Mouse (Mus musculus) heart, embryonic 16.5 days (tissue): Measurements from ENCODE around the gene Meltf. TPM values are rescaled to one million over a fixed set of nuclear protein-coding genes. Genes with fewer than 3 reads are reported as not detected.

Experiments
- ATAC-seq: fragments of 200-750 bp; cut with Nextera tagmentation; replicated peaks from 2 replicates; pipeline ENCODE4 v1.8.0; 2017; ENCODE audit warnings: moderate number of reproducible peaks; ENCODE audit not compliant: insufficient read depth, low FRiP score; ENCODE audit errors: extremely low read depth
- H3K27ac ChIP-seq: fragments of 300-500 bp; sonication (generic); 2 replicates; pipeline ENCODE4 v1.5.1; 2014; ENCODE audit warnings: mild to moderate bottlenecking, low read length, control low read depth, moderate library complexity
- H3K27me3 ChIP-seq: fragments of 300-500 bp; sonication (generic); 2 replicates; pipeline ENCODE4 v1.6.1; 2014; ENCODE audit warnings: low read length, mixed read lengths; ENCODE audit not compliant: control insufficient read depth, insufficient read depth
- H3K36me3 ChIP-seq: fragments of 300-500 bp; sonication (generic); 2 replicates; pipeline ENCODE4 v1.6.1; 2014; ENCODE audit not compliant: control insufficient read depth, insufficient read depth
- H3K4me1 ChIP-seq: fragments of 300-500 bp; sonication (generic); 2 replicates; pipeline ENCODE4 v1.6.1; 2014; ENCODE audit warnings: low read length, mixed read lengths; ENCODE audit not compliant: control insufficient read depth, insufficient read depth
- H3K4me2 ChIP-seq: fragments of 300-500 bp; sonication (generic); 2 replicates; pipeline ENCODE4 v1.6.1; 2014; ENCODE audit warnings: low read depth, mild to moderate bottlenecking, control low read depth, low read length
- H3K4me3 ChIP-seq: fragments of 300-500 bp; sonication (generic); 2 replicates; pipeline ENCODE4 v1.5.1; 2014; ENCODE audit warnings: mild to moderate bottlenecking, control low read depth, low read length
- H3K9ac ChIP-seq: fragments of 300-500 bp; sonication (generic); 2 replicates; pipeline ENCODE4 v1.6.1; 2014; ENCODE audit warnings: low read length, control low read depth
- H3K9me3 ChIP-seq: fragments of 300-500 bp; sonication (generic); replicated peaks from 2 replicates; pipeline ENCODE4 v1.6.1; 2016; ENCODE audit warnings: low read length; ENCODE audit not compliant: control insufficient read depth
- WGBS: fragments of 180-500 bp; shearing (Covaris S2); extraction: QIAGEN DNeasy Blood & Tissue Kit; methylation state at CpG from one replicate; pipeline ENCODE4 v1.1.7; 2014; 5-methylcytosine and 5-hydroxymethylcytosine counted together
- polyA plus RNA-seq: library from polyadenylated mRNA; unstranded; fragments of >200 nt; fragmentation: Nextera tagmentation; extraction: Ambion mirVana; gene quantifications from 2 replicates; pipeline ENCODE4 v1.2.1, GENCODE M21; 2015

Gene Meltf
- polyA plus RNA-seq, 1 experiment from 2014 or later = 0.16 TPM

DNA sequence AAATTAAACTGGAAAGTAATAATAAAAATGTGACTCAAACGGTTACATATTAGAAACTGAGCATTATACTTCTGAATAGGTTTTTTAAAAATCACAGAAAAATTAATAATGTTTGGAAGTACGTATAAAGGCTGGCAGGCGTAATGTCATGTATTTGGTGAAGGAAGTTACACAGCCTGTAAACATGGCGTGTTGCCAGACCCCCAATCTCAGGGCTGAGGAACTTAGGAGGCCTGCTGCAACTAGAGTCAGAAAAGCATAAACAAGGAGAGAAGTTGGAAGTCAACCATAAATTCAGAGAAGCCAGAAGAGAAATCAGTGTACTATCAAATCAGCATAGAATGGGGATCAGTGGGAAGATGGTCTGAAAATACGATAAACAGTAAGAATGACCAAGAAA, 14.7 kb upstream of the Meltf start:
- Histone ChIP-seq H3K9me3 (peaks cover 6% of the 10 kb centered on the region; the same call in 1 of the 2 replicates), H3K9ac (no peak overlapping the region), H3K36me3 (peaks cover 33% of the 10 kb centered on the region), H3K27me3 (no peaks in the 10 kb centered on the region), H3K4me1 (0 out of 2 replicates have a peak, but pooled peaks cover 2% of the 10 kb centered on the region), H3K27ac (no peak overlapping the region), H3K4me3 (no peak overlapping the region), H3K4me2 (no peak overlapping the region)
- no peak for ATAC-seq
- WGBS = 84% methylated on average over 5 of the region's 5 CpGs

DNA sequence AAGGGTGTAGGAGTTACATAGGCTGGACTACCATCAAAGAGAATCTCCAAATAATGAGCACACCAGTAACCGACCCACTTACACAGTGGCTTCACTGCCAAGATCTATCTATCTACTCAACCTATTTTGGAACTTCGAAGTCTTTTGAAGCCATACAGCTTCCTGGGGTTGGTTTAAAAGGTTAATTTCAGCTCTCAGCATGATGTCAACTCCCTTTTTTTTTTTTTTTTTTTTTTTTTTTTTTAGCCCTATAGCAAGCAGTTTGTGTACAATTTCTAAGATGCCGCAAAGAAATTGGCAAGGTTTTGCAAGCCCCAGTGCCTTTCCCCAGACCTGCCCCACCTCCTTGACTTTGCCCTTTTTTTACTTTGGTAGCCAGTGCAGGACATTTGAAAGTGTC, 13.4 kb upstream of the Meltf start:
- ATAC-seq = no peak
- H3K4me1 ChIP-seq = 0 out of 2 replicates have a peak, but pooled peaks cover 2% of the 10 kb centered on the region
- WGBS = 85% methylated on average over 3 of the region's 3 CpGs
- no peak overlapping the region for H3K27ac ChIP-seq
- H3K36me3 ChIP-seq = peaks cover 30% of the 10 kb centered on the region
- H3K4me3 ChIP-seq = no peak overlapping the region
- no peak overlapping the region for H3K9ac ChIP-seq
- H3K9me3 ChIP-seq = peaks cover 6% of the 10 kb centered on the region; the same call in 1 of the 2 replicates
- no peak overlapping the region for H3K4me2 ChIP-seq
- H3K27me3 ChIP-seq = no peaks in the 10 kb centered on the region

DNA sequence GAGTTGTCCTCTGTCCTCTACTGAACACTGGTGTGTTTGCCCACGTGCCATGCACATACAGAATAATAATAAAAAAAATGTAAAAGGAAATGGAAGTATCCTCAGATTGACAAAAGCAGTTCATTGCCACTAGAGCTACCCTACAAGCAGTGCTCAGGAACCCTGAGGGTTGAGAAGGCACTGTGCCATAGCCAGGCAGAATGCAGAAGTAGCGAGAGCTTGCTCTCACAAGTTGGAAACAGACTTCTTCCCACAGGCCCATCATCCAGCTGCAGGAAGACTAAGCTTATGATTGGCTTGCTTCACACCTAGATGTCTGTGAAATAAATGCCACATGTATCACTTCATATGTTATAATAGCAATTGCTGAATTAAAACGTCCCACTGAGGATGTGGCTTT, 11.7 kb upstream of the Meltf start:
- H3K9me3 ChIP-seq = no peaks in the 10 kb centered on the region
- no peak overlapping the region for H3K9ac ChIP-seq
- H3K36me3 ChIP-seq = peaks cover 25% of the 10 kb centered on the region
- WGBS = 87% methylated on average over 3 of the region's 3 CpGs
- H3K4me1 ChIP-seq = 0 out of 2 replicates have a peak, but pooled peaks cover 2% of the 10 kb centered on the region
- H3K4me2 ChIP-seq = no peak overlapping the region
- no peak overlapping the region for H3K27ac ChIP-seq
- no peaks in the 10 kb centered on the region for H3K27me3 ChIP-seq
- ATAC-seq = no peak
- no peak overlapping the region for H3K4me3 ChIP-seq

DNA sequence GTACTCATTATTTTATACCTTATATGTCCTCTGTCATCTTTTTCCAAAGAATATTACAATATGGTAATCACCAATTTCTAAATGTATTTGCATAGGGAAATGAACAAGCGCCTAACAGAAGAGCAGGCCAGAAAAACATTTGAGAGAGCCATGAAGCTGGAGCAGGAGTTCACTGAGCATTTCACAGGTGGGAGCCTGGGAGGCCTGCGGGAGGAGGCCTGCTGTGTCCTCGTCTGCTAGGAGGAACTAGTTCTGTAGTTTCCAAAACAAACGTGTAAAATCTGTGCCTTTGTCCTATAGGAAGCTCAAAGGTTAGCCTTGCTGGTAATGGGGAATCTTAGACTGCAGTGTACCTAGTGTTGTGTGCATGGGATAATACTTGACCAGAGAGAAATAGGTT, 10.9 kb upstream of the Meltf start:
- Histone ChIP-seq H3K4me1 (0 out of 2 replicates have a peak, but pooled peaks cover 2% of the 10 kb centered on the region), H3K4me2 (no peak overlapping the region), H3K4me3 (no peak overlapping the region), H3K36me3 (peaks cover 26% of the 10 kb centered on the region), H3K27me3 (no peaks in the 10 kb centered on the region), H3K27ac (no peak overlapping the region), H3K9ac (no peak overlapping the region), H3K9me3 (no peaks in the 10 kb centered on the region)
- 62% methylated on average over 4 of the region's 4 CpGs for WGBS
- ATAC-seq = no peak

- no peak for ATAC-seq
- H3K36me3 ChIP-seq = peaks cover 18% of the 10 kb centered on the region
- no peak overlapping the region for H3K27ac ChIP-seq
- no peaks in the 10 kb centered on the region for H3K9me3 ChIP-seq
- WGBS = 91% methylated on average over 8 of the region's 8 CpGs
- no peaks in the 10 kb centered on the region for H3K27me3 ChIP-seq
- H3K4me2 ChIP-seq = no peak overlapping the region
- H3K4me1 ChIP-seq = peaks cover 5% of the 10 kb centered on the region; the same call in 1 of the 2 replicates
- H3K9ac ChIP-seq = no peak overlapping the region
- H3K4me3 ChIP-seq = no peak overlapping the region
Measured at GRCm38 (mm10) chr16:31873721-31874120, 4.9 kb upstream of the Meltf start.

DNA sequence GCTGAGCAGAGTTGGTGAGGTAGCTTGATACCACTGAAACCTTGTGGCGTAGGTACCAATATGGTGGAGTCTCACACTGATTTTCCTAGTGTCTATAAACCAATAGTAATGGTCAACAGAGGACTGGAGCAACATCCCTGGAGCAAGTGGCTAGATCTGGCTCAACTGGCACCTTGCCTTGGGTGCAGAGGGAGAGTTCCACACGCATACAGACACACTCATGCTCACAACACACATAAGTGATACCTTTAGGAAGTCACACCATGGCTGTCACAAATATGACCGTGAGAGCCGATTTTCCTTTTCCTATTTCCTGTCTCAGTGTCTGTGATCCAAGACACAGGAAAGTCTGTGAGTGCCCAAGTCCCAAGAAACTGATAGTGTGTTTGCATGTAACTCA, 3.2 kb upstream of the Meltf start:
- H3K27me3 ChIP-seq = no peaks in the 10 kb centered on the region
- 85% methylated on average over 4 of the region's 4 CpGs for WGBS
- no peak overlapping the region for H3K4me2 ChIP-seq
- H3K9ac ChIP-seq = no peak overlapping the region
- H3K27ac ChIP-seq = no peak overlapping the region
- H3K36me3 ChIP-seq = peaks cover 18% of the 10 kb centered on the region
- ATAC-seq = no peak
- H3K9me3 ChIP-seq = no peaks in the 10 kb centered on the region
- peaks cover 5% of the 10 kb centered on the region; the same call in 1 of the 2 replicates for H3K4me1 ChIP-seq
- H3K4me3 ChIP-seq = no peak overlapping the region

GRCm38 (mm10) chr16:31876386-31876785, 2.2 kb upstream of the Meltf start:
- WGBS = 57% methylated on average over 10 of the region's 10 CpGs

GRCm38 (mm10) chr16:31878052-31878451, 558 bp upstream of the Meltf start:
- Histone ChIP-seq H3K4me3 (no peak overlapping the region), H3K36me3 (peaks cover 10% of the 10 kb centered on the region; the same call in 1 of the 2 replicates), H3K9me3 (no peaks in the 10 kb centered on the region), H3K27me3 (no peaks in the 10 kb centered on the region), H3K9ac (no peak overlapping the region), H3K27ac (no peak overlapping the region), H3K4me2 (no peak overlapping the region), H3K4me1 (peaks cover 11% of the 10 kb centered on the region; the same call in 1 of the 2 replicates)
- WGBS = 68% methylated on average over 6 of the region's 6 CpGs
- ATAC-seq = no peak

More at GRCm38 (mm10) chr16:31876386-31876785, 2.2 kb upstream of the Meltf start:
- Histone ChIP-seq H3K4me3 (no peak overlapping the region), H3K4me2 (no peak overlapping the region), H3K27ac (no peak overlapping the region), H3K27me3 (no peaks in the 10 kb centered on the region), H3K9me3 (no peaks in the 10 kb centered on the region), H3K9ac (no peak overlapping the region), H3K36me3 (peaks cover 16% of the 10 kb centered on the region), H3K4me1 (peaks cover 5% of the 10 kb centered on the region; the same call in 1 of the 2 replicates)
- ATAC-seq = no peak

DNA sequence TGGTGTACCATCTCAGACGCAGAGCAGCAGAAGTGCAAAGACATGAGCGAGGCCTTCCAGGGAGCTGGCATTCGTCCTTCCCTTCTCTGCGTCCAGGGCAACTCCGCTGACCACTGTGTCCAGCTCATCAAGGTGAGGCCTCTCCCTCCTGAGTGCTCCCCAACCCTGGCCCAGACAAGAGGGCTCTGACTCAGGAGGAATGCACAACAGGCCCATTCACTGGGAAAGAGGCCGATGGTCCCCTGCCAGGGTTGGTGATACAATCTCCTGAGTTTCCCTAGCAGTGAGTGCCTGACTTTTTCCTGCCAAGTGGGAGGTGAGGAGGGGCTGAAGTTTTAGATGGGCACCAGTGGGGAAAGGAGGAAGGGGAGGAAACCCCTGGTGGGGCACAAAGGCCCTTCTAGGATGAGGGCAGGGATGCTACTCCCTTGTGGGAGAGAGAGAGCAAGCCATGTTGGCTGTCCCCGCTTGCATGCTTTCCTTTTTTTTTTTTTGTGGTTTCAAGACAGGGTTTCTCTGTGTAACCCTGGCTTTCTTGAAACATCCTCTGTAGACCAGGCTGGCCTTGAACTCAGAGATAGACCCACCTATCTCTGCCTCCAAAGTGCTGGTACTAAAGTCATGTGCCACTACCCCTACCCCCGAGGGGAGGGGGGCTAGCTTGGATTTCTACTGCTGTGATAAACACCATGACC, 1.7 kb downstream of the Meltf start:
- Histone ChIP-seq H3K4me3 (no peak overlapping the region), H3K4me1 (peaks cover 13% of the 10 kb centered on the region), H3K4me2 (no peak overlapping the region), H3K27me3 (no peaks in the 10 kb centered on the region), H3K36me3 (no peaks in the 10 kb centered on the region; the same call in 1 of the 2 replicates), H3K9ac (no peak overlapping the region), H3K27ac (no peak overlapping the region), H3K9me3 (no peaks in the 10 kb centered on the region)
- WGBS = 71% methylated on average over 8 of the region's 8 CpGs
- ATAC-seq = no peak
